Mouse (Mus musculus) inflammation-experienced regulatory T-cells, adult 6 months (primary cell): Measurements from ENCODE around the gene Rufy3. TPM values are rescaled to one million over a fixed set of nuclear protein-coding genes. Genes with fewer than 3 reads are reported as not detected.

Experiments
- ATAC-seq: one replicate; pipeline ENCODE4 v1.8.0; 2017
- polyA plus RNA-seq, 3 experiments: library from polyadenylated mRNA; unstranded; fragments of 100-300 nt; shearing (Covaris generic); gene quantifications; one replicate each; pipeline ENCODE4 v1.2.1; 2017

The Rufy3 gene
- polyA plus RNA-seq, 3 experiments from 2014 or later: 2.2 to 3.8 (median 3.7) TPM

GRCm38 (mm10) chr5:88575506-88576338 is 10.9 kb downstream of the Rufy3 start:
- ATAC-seq: no peak

- ATAC-seq: no peak
Measured at GRCm38 (mm10) chr5:88580681-88581080, 15.8 kb downstream of the Rufy3 start.

GRCm38 (mm10) chr5:88581343-88581742 is 16.5 kb downstream of the Rufy3 start:
- no peak for ATAC-seq

DNA sequence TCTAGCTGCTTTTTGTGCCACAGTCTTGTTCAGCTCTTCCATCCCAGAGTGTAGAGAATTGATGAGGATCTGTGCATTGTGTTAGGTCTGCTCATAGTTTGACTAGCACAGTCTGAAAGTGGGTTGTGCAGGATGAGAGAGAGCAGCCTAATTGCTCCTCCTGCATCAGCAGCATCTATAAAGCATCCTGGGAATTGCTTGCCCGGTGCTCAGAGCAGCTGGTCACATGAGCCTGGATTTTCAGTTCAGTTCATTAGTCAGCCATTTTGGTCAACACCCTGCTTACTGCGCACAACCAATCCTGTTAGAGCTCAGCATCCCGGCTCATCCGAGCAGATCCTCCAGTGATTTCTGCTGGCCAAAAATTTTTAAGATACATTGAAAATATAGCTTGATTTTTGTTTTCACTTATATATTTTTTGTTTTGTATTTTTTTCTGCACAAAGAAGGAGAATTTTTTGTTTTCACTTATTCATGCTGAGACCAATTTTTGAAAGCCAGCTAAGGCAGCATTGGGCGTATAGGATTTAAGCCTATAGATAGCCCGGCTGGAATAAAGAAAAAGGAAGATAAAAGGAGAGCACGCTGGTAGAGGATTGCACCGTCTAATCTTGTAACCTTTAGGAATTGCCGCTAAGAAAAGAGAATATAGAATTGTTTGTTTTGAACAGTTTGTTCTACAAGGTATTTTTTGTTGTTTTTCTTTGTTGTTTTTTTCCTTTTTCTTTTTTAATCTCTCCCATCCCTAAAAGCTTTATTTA is 18.6 kb downstream of the Rufy3 start:
- ATAC-seq: no peak

GRCm38 (mm10) chr5:88584061-88584460 is 19.2 kb downstream of the Rufy3 start:
- ATAC-seq: no peak

- no peak for ATAC-seq
Measured at GRCm38 (mm10) chr5:88586407-88587174, 21.8 kb downstream of the Rufy3 start.

- no peak for ATAC-seq
Measured at GRCm38 (mm10) chr5:88587211-88587934, 22.5 kb downstream of the Rufy3 start.

- ATAC-seq: no peak
Measured at GRCm38 (mm10) chr5:88588481-88588880, 23.6 kb downstream of the Rufy3 start.

GRCm38 (mm10) chr5:88593421-88594172 is 28.8 kb downstream of the Rufy3 start:
- ATAC-seq: no peak

DNA sequence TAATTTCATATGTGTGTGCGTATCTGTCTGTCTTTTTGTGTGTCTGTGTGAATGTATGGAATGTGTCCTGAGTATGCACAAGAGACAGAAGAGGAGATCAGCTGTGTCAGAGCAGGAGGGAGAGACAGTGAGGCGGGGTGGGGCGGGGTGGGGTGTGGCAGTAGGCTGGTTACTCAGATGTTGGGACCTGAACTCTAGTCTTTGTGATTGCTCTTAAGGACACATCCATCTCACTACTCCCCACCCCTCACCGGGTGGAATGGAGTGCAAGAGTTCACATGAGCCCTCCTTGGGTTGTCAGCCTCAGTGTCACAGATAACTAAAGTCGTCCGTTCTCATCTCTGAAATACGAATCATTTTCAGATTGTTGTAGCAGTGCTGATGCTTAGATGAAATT is 29.3 kb downstream of the Rufy3 start:
- no peak for ATAC-seq

GRCm38 (mm10) chr5:88595537-88596455 is 31.0 kb downstream of the Rufy3 start:
- no peak for ATAC-seq

DNA sequence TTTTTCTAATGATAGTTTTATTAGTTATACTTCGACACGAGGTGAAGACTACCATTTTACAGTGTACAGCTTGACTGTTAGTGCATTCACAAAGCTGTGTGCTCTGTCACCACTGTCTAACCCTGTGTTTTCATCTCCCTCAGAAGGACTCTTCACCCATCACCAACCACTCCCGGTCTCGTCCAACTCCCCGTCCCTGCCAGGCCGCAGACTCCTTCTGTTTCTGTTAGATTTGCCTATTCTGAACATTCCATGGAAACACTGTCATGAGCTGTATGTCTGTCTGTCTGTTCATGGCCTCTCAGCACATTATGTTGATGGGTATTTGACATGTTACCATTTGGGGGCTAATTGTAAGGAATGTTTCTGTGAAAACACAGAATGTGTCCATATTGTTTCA is 34.1 kb downstream of the Rufy3 start:
- ATAC-seq: no peak

GRCm38 (mm10) chr5:88602030-88602429 is 37.2 kb downstream of the Rufy3 start:
- no peak for ATAC-seq

DNA sequence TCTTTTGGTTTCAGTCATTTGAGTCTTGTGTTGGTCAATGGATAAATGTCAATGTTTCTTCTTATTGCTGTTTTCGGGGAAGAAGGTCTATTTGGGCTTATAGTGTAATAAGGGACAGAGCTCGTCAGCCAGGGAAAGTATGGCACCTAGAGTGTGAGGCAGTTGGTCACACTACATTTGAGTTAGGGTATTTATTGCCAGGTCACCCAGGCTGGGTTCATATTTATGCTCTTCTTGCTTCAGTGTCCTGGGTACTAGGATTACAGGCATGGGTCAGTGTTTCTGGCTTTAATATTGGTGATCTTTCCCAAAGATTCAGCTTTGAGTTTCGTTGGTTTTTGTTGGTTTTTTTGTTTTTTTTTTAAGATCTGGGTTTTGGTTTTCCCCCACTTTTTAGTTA is 37.9 kb downstream of the Rufy3 start:
- no peak for ATAC-seq

DNA sequence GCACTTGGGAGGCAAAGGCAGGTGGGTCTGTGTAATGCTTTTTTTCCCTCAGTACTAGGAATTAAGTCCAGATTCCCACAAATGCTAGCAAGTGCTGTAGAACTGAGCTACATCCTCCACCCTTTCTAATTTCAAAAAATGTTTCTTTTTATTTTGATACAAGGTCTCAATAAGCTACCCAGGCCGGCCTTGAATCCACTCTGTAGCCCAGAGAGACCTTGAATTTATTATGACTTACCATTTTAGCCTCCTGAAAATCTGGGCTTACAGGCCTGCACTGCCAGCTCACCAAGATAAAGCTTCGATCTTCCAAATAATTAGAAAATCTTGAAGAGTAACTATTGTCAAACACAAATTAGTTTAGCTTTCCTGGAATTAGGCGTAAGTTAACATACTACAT is 39.2 kb downstream of the Rufy3 start:
- no peak for ATAC-seq

DNA sequence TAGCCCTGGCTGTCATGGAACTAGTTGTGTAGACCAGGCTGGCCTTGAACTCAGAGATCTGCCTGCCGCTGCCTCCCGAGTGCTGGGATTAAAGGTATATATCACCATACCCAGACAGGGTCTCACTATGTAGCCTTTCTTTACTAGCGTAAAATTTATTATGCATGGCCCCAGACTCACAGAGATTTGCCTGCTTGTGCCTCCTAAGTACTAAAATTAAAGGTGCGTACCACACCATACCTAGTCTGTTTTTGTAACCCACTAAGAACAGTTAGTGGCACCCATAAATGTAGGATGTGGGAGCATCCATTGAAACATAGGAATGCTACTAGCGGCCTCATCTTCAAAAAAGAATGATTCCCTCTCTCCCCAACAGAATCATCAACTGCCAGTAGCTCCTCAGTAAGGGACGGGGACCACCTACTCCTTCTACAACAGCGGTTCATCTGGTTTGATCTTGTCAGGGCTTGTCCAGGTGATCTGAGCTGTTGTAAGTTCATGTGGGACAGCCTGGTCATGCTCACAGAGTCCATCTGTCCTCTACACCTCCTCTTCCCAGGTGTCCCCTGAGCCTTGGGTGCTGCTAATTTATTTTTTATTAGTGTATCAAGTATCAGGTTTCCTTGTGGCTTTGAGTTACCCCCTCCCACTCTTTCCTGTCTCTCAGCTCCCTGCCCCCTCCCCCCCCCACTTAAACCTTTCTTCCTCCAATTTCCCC is 40.0 kb downstream of the Rufy3 start:
- ATAC-seq: peak; percentile 14

DNA sequence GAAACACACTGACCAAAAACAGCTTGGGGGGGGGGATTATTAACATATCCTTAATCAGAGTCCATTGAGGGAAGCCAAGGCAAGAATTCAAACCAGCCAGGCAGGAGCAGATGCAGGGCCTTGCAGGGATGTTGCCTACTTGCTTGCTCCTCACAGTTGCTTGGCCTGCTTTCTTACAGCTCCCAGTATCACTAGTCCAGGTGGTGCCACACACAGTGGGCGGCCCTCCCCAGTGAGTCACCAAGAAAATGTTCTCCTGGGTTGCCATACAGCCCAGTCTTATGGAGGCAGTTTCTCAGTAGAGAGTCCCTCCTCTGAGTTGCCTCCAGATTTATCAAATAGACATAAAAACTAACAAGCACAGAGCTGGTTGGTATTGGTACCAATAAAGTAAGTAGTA is 49.3 kb downstream of the Rufy3 start:
- ATAC-seq: no peak

DNA sequence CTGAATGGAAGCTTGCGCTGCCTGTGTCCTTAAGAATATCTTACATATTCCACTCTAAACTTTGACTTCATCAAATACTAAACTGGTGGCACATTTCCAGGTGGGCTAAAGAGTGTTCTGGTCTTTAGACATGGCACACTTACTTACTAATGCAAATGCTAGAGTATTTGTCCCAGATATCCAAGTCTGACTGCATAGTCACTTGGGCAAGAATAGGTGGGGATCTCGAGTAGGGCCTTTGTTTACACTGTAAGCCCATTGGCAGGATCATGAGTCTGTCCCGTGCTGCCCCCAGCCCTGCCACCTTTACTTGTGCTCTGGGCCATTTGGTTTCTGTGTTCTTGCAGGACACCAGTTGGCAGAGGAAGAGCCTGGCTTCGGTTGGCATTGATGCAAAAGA is 52.1 kb downstream of the Rufy3 start:
- no peak for ATAC-seq

- ATAC-seq: no peak
Measured at GRCm38 (mm10) chr5:88627545-88627944, 62.7 kb downstream of the Rufy3 start.

GRCm38 (mm10) chr5:88629125-88629524 is 64.3 kb downstream of the Rufy3 start:
- ATAC-seq: no peak
